Mouse (Mus musculus) frontal cortex, postnatal 10 days (tissue): ENCODE measurements around the gene Camsap2.
A peak's percentile ranks its signal among the peaks of the same experiment; 100 is the strongest.

Source experiments
- DNase-seq, 2 experiments: peaks; one replicate each; pipeline ENCODE4 v3.0.0; 2022; ENCODE audit warnings: low spot score in 2 of 2, mixed read lengths in 1 of 2

Gene Camsap2

DNA sequence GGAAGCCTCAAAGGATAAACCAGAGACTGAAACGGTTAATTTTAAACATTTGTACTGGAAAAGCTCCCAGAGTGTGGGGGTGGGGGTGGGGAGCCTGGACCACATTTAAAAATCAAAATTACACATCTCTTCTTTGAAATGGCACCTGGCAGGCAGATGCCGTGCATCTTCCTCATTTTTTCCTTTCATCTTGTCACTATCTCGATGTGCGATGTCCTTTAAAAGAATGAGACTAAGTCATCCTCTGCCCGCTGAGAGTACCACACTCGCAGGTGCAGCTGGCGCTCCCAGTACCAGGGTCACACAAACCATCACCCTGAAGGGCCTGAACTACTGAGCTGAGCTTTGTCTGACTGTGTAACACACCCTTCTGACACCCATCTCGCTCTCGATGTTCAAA is 87.4 kb downstream of the Camsap2 start:
- DNase-seq = no peak

DNA sequence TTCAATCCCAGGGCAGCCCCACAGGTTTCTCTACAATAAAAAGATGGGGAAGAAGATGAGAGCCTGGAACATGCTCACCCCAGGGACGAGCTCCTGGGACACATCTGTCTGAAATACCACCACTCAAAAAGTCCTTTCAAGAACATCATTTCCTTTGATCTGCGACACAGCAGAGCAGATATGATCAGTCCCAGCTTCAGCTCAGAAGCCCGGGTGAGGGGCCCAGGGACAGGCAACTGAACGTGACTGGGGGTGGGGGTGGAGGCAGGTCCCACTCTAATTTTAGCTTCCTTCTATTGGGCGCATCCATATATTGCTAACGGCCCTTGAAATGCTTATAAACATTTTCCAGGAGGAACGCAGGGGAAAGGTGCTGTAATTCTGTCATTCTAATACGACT is 90.2 kb downstream of the Camsap2 start:
- no peak for DNase-seq

DNA sequence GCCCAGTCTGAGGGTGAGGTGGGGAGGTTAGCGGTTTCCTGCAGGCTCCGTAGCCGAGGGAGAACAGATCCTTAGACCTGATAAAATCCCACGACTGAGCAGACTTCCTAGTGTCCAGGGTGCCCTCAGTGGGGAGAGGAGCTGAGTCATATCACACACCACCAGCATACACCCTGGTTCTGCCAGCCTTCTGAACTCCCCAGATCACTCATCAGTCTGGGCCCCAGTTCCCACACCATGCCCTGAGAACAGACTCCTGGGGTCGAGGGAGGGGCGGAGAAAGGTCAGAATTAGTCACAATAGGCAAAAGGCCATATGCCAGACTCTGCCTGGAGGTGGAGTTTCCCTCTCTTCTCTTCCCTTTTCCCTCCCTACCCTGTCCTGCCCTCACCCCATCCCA is 90.7 kb downstream of the Camsap2 start:
- no peak for DNase-seq

- no peak for DNase-seq
These were observed 91.3 kb downstream of the Camsap2 start for GRCm38 (mm10) chr1:136254503-136255065.

- no peak for DNase-seq
These were observed 92.4 kb downstream of the Camsap2 start for GRCm38 (mm10) chr1:136253472-136253871.

DNA sequence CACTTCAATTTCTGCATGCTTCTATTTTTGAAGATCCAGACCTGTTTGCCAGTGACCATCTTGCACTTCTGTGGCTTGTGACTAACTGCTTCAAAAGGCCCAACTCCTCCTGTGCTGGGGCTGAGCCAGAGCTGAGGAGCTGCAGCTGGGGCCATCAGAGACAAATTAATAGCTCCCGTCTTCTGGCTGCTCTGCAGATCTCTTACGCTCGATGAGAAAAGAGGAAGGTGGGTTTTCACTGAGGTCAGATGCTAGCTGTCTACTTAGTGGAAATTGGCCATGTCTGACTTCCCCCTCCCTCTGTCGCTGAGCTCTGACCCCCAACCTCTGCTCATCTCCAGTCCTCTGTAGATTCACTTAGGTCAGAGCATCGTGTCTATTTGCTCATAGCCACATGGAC is 96.2 kb downstream of the Camsap2 start:
- DNase-seq = no peak

DNA sequence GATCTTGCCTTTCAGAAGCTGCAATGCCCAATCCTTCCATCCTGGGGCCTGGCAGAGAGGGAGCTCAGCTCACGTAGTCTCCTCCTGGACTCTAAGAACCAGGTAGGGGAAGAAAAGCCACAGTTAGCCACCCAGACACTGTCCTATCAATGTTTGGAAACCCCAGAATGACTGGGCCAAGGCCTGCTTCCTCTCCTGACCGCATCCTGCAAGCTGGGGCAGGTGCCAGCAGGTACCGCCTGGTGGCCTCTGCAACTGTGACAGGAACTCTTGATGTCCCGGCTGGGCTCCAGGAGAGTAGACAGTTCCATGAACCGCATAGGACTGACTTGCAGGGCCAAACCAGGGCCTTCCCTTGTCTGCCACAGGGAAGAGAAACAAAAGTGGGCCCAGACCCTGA is 98.5 kb downstream of the Camsap2 start:
- no peak for DNase-seq

- DNase-seq = no peak
These were observed 101.4 kb downstream of the Camsap2 start for GRCm38 (mm10) chr1:136244469-136244868.

- no peak for DNase-seq
These were observed 104.1 kb downstream of the Camsap2 start for GRCm38 (mm10) chr1:136241801-136242200.

DNA sequence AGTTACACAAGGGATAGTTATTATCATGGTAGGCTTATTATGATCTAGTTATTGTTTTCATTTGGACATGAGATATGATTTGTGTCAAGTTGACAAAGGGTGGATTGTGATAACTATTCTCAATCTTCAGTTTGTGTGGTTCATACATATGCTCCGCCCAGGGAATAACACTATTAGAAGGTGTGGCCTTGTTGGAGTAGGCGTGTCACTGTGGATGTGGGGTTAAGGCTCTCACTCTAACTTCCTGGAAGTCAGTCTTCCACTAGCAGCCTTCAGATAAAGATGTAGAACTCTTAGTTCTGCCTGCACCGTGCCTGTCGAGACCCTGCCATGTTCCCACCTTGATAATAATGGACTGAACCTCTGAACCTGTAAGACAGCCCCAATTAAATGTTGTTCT is 107.4 kb downstream of the Camsap2 start:
- DNase-seq = no peak

DNA sequence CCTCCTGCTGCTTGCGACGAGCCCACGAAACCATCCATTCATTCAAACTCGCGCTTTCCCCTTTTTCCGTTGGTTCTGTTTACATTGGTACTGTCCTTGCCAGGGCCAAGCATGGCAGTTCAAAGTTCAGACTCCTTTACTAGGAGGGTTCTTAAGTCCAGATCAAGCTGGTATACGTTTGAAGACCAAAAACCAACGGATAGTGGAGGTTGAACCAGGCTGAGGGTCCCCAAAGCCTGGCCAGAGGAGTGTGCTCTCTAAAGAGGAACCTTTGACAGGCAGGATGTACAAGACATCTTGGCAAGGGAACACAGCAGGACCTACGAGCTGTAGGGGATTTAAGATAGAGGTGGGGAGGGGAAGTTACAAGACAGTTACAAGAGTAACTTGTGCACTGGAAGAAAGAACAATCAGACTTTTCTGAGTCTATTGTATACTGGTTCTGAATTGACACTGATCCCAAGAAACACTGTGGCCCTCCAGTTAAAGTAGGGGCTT is 111.3 kb downstream of the Camsap2 start:
- DNase-seq = no peak

GRCm38 (mm10) chr1:136233892-136234594 is 111.9 kb downstream of the Camsap2 start, which contains the start of gene Inava:
TSS of gene Inava (minus strand) at chr1:136234264.
- peak in 1 of 2 experiments; percentile 43 for DNase-seq

- DNase-seq = no peak
These were observed 112.7 kb downstream of the Camsap2 start for GRCm38 (mm10) chr1:136232986-136233790.

- no peak for DNase-seq
These were observed 113.5 kb downstream of the Camsap2 start for GRCm38 (mm10) chr1:136232285-136232926.

DNA sequence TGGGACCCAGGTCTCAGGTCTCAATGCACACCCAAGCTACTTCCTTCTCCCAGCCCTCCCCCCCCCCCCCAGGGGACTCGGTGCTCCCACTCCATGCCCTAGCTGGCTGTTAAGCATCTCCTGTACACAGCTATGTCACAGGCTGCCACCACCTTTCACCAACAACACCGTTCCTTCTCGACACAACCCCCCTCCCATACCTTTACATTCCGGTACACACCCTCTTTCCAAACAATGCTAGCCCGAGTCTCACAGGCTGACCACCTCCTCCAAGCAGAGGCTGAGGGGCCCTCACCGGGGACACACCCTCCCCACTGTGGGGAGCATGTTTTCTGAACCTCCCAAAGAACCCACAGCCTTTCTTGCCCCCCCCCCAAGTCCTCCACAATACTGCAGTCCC is 114.3 kb downstream of the Camsap2 start:
- DNase-seq = no peak

DNA sequence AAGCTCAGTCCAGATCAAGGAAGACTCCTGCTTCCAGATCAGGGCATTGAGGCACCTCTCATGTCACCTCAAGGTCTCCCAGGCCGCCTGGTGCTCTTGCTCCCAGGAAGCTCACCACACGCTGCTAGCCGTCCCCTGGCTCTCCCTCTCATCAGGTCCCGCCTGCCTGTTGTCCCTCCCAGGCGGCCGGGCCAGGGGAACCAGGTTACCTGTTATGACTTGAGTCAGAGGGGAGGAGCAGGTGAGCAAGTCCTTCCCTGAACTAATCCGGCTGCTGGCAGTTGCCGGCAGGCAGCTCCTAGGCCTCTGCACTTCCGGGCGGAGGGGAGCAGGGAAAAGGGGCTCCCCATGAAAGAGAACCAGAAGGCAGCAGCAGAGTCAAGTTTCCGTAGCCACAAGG is 115.7 kb downstream of the Camsap2 start:
- no peak for DNase-seq

DNA sequence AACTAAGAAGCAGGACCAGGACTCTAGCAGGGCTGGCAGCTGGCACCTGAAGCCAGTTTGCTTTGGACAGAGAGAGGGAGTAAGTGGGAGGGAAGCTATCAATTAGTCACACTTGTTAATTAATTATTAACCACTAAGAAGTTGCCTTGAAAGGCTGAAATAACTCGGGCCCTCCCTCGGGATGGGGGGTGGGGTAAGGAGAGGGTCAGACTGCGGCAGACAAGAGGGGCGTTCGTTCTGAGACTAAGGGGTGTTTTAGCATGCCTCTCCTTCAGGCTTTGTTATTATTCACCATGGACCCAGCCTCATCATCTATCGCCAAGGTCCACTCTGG is 116.9 kb downstream of the Camsap2 start:
- DNase-seq = no peak

DNA sequence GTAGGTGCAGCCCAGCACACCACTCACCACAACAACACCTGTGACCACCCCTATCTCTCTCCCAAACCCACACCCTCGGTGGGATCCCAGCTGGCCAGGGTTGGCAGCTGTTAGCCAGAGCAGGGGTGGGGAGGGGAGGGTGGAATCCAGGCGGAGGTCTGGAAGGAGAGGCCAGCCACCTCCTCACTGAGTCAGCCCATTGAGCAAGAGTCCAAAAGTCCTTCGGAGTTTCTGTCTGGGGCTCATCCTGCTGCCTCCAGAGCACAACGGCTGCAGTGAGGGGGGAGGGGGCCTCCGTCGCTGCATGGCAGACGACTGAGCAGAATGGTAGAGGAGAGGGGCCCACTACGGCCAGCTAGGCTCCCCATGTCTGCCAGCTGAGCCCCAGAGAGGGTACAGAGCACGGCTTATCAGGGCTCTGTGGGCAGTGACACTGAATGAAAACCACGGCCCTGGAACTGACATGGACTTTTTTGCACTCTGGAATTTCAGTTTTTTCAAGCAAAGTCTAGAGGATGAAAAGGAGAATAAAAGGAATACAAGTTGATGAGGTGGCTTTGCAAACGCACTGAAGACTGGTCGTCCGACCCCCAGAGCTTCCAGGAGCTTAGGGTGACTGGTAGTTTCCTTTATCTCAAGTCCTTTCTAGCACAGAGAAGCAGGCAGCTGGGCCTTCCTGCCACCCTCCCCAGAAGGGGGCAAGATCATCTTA is 117.4 kb downstream of the Camsap2 start:
- DNase-seq = no peak

DNA sequence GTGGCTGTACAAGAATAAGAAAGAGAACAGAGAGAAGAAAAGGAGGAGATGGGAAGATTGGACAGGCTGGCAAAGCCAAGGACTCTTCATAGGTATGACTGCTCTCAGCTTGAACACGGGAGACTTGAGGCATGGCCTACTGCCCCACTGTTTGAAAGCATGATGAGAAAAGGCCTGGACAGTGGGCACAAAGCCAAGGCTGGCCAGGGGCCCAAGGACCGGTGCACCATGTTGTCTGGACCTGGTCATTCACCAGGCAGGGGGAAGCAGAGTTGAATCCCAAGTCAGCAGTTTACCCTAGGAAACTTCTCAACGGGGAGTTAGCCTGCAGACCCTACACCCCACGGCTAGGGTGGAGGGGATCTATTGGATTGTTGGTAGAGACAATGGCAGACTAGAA is 118.0 kb downstream of the Camsap2 start:
- no peak for DNase-seq

GRCm38 (mm10) chr1:136226626-136227025 is 119.3 kb downstream of the Camsap2 start:
- no peak for DNase-seq

DNA sequence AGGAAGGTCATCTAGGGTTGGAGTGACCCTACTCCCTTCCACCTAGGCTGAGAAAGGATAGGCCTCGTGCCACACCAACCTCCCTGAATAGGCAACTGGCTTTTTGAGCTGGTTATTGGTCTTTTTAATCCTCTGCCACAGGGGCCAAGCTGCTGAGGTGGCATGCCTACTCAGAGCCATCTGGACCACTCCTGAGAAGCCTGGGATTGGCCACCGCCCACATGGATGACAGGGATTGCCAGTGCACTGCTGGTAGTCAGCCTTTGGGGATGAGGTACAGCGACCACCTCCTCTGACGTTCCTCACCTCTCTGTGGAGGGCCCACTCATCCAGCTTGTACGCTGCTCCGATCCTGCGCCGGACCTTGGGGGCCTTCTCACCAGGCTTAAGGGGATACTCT is 120.1 kb downstream of the Camsap2 start:
- DNase-seq = no peak
